Mouse (Mus musculus) brain, adult 2 months (tissue): Measurements from ENCODE around the gene Gpr135.
A peak's percentile ranks its signal among the peaks of the same experiment; 100 is the strongest.
"Not testable (repeated sequence)": the region's sequence is repeated elsewhere in the genome, so short reads cannot be mapped to it uniquely, and the experiment has no call there.

Experiments used
- DNase-seq: peaks from one replicate; pipeline ENCODE4 v3.0.0; 2011; ENCODE audit warnings: low read depth, low spot score

The Gpr135 gene

DNA sequence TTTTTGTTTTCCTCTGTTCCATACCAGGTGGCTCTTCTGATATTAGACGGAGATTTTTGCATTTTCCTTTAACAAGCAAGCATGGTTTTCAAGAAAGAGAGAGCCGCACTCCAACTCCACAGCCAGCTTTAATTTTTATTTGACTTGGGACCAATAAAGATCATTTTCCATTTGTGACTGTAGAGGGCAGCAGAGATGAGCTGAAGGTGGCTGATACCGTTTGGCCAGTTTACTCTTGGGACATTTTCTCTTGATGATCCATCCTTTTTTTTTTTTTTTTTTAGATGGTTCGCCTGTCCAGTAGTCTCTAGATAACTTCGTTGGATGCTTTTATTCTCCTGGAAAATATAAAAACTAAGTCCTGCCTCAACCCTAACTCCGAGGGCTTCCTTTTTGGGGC lies 17.6 kb downstream of the Gpr135 start:
- DNase-seq, result peak; percentile 55

DNA sequence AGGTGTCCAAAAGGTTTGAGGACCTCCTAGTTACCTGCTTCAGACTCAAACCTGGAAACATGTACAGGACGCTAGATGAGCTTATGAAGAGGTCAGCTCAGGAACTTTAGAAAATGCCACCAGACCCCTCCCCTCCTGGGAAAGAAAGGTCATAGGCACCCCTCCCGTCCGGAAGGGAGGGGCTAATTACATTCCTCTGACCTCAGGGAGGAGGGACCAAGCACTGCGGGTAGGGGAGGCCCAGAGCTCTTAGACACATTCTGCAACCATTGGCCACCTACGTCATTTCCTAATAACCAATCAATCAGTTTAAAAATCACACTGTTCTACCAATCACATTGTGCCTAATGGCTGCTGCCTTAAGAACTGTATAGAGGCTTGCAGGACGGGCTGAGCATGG lies 18.4 kb downstream of the Gpr135 start:
- DNase-seq, result no peak

DNA sequence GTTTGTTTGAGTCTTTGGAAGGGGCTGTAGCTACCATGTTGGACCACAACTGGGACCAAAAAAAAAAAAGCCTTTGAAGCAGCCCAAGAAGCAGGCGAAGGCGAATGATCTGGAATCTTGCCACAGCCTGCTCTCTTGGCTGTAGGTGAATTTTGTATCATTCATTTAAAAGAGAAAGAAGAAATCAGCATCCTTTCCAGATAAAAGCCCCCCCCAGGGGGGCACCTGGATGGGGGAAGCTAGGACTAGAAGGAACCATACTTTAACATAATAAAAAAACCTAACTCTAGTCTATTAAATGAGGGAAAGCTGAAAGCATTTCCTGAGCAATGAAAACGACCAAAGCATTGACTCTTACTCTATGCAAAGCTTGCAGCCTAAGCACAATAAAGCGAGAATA lies 20.1 kb downstream of the Gpr135 start:
- no peak for DNase-seq

DNA sequence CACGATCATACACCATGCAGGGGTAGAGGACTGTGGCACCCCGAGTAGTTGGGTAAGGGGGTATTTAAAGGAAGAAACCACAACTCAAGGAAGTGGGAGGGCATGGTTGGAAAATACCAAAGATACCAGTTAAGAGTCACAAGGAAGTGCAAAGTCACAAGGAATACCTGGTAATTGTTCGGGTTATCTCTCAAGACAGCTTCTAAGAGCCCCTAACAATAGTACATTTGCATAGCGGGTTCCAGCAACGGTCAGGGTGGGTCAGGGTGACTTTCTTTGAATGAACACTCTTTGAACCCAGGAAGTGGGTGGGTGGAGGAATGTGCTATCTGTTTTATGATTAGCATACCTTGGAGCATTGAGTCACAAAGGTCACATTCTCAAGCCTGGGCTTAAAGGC lies 20.8 kb downstream of the Gpr135 start:
- not testable (repeated sequence) for DNase-seq

DNA sequence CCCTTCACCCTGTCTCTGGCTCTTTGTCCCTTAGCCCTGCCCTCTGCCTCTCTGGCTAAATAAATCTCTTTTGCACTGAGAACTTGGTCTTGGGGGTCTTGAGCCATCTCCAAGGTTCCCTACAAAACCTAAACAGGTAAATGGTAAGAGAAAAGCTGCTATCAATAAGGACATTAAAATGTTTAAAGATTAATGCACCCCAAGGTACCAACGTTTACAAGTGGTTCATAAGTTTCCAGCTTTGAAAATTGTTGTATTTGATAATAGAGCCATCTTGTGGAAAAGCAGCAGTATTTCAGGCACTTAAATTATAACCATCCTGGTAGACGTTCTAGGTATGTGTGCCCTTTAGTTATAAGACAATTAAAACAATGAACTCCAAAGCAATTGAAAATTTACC lies 23.4 kb downstream of the Gpr135 start:
- peak; percentile 45 for DNase-seq

DNA sequence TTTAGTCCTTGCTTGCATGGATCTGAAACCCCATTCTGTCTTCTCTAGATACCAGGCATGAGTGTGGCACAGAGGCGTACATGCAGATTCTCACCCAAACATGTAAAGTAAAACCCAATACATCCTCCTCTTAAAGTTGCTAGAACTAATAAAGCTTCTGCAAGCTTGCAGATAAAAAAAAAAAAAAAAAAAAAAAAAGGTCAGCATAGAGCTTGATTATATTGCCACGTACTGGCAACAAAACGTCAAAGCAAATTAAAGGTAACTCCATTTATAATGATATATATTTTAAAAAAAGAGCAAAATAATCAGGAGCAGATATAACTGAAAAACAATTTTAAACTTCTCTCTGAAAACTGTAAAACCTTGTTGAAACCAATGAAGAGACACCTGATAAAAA lies 29.7 kb downstream of the Gpr135 start:
- no peak for DNase-seq

DNA sequence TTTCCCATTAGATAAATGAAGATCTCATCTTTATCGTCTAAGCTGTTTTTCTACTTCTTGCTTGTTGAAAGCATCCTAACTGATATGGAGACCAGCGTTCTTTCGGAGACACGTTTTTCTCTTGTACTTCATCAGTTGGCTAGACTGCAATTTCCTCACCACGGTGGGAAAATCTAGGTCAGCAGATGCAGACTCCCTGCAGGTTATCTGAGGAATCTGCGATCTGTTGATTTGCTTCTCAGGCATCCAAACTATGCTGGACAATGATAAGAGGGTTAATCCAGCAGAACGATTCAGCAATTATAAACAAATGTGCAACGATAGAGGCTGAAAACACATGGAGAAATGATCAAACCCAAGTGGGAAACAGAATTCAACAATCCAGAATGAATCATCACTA lies 31.4 kb downstream of the Gpr135 start:
- peak; percentile 15 for DNase-seq

DNA sequence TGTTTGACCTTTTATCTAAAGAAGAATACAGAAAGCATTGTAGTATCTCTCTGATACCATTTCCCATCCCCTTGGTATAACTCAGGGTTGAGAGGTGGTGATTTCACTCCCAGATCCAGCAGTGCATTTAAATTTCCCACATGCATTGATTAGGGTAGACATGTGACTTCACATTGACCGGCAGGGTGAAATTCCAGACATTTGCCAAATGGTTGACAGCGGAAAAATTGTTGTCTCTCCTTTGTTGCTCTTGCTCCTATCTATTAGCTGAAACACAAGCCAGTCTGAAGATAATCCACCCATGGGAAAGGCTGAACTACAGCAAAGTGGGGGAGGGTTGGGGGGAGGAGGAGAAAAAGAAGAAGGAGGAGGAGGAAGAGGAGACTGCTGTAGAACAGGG lies 32.1 kb downstream of the Gpr135 start:
- DNase-seq, result no peak

DNA sequence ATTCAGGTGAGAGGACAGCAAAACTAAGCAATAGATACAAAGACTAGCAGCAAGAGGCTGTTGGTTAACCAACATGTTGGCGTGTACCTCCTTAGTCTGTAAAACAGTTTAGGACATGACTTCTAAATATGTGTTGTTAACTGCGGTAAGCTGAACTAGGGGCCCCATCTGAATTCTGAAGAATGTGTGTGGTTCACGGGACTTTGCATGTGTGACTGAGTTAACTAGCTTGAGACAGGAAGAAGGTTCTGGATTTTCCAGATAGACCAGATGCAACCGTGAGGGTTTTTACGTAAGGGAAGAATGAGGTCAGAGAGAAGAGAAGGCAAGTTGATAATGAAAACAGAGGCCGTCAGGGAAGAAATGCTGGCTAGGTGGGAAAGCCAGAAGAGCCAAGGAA lies 33.9 kb downstream of the Gpr135 start:
- DNase-seq, result no peak

DNA sequence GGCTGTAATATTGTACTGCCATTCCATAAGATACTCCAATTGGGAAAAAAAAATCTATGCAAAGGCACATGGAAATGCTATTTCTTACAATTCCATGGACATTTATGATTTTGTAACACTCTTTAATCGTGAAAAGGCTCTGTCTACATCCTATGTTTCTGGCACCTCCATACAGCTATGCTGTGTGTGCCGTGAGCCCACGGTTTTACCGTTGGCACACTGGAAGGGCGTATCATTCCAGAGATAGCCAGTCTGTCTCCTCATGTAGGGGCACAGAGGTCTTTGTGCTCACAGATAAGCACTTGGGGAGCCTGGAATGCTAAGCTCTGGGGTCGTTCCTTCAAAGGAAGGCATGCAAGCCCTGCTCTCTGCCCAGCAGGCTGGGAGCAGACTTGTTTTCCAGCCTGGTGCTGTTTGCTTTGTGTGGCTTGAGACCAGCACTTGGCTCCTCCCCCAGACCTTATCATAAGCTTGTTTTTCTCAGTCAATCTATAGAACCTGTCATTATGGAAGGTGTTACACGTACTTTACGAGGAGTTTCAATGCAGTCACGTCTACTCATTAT lies 34.7 kb downstream of the Gpr135 start:
- no peak for DNase-seq

DNA sequence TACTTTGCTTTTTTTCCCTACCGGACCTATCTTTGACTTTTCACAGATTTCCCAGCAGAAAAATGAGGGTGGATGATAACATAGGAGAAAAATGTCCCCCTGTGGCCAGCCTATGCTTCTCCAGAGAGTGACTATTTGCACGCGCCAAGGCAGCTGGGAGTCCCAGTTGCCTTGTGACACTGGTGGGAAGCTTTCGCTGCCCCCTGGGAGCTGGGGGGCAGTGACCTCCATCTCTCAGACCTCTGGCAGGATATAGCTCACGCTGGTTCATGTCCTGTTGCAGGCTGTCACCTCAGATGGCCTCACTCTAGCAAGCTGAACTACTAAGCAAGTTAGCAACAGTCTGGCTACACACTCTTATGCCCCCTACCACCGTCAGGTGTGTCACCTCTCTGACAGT lies 39.1 kb downstream of the Gpr135 start:
- DNase-seq, result no peak

DNA sequence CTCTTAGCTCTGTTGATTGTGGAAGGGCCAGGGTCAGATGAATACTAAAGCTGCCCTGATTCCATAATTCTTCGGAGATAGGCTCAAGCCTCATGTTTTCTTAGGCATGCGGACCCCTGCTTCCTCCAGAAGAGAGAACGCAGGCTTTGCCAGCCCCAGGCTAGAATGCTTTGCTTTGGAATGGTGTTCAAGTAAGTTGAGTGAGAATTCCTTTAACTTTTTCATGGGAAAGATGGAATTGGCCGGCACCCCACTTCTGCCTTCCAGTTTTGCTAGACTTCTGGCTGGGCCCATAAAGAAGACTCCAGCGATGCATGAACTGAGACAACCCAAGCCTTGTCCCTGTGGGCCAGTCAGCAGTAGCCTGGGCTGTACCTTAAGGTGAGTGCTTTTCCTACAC lies 39.8 kb downstream of the Gpr135 start:
- no peak for DNase-seq

DNA sequence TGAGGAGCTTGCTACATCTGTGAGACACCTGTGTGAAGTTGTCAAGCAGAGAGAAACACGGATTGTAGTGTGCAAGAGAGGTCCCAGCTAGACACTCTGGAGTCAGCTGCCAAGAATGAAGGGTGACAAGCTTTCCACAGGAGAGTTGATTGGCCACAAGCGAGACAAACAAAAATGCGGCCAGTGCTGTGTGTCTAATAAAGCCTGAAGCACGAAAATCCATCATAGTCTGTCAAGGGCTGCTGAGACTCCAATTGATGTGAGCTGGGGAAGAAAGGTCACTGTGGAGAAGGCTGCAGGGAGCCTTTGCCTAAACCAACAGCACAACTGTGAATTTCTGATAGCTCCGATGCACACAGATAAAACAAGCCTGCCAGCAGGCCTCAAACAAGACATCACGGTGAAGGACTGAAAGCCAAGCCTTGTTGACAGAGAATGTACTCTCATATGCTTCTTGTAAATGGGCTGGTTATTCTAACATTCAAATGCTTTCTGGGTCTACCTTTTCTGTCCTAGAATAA lies 45.6 kb downstream of the Gpr135 start:
- no peak for DNase-seq

DNA sequence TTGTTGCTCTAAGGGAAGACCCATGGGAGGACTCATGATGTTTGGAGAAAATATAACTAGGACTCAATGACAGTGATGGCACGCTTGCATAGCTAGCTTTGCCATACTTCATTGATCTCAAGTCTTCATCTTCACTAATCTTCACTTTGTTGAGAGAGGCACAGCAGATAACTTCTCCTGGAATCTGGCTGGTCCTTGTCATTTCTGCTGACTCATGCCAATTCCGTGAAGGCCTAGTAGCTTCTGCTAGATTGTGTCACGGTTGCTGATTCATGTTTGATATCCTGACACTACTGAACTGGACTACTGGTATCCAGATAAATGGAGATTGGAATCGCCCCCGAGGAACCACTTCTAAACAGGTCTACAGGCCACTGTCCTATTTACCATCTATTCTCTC lies 47.4 kb downstream of the Gpr135 start:
- no peak for DNase-seq

DNA sequence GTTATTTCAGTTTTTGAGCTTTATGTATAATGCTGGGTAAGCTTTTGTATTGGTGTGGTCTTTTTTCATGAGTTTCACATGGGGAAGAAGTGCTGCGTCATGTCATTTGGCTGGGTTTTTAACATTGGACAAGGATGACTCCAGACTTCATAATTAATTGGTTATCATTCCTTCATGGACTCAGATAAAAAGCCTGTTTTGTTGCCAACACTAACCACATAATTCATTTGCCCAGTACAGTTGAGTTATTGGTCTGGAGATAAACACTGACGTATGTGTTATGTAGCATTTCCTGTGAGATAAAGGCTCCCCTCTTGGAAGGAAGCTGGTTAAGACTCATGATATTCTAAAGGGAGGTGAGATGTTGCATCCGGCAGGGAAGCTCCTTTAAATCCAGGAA lies 48.1 kb downstream of the Gpr135 start:
- DNase-seq, result no peak

DNA sequence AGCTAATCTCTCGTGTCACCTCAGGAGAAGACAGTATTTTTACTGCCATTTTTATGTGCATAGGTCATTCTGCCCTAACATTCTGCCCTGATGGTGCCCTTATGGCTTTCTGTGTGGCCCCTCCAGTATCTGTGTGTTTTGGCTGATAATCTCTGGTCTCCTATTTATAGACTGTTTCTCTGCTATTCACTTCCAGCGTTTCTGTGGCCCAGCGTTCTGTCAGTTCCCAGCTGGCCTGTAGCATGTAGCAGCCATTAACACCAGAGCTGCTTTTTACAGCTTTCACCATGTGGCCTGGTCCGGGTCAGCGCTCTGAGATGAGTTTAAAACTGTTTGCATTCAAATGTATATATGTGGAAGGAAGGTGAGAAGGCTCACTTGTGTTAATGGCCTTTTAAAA lies 49.4 kb downstream of the Gpr135 start:
- DNase-seq, result no peak

DNA sequence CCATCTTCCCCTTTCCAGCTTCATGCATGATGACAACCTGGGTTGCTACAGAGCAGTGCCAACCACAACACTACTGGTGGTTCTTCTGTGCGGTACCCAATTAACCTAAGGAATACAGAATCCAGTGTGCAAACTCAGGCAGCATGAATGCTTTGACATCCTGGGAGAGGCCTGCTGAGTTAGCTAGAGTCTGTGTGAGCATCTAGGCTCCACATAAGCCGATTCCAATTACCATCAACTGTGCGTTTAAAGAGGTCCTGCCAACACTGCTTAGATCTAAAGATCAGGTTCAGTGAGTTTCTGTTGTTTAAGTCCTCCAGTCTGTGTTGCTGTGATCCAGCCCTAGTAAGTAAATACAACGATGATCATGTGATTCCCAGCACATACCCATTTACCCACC lies 50.6 kb downstream of the Gpr135 start:
- DNase-seq, result no peak
